ENCODE assay signal across 21 mouse cellular contexts in the genomic region with DNA sequence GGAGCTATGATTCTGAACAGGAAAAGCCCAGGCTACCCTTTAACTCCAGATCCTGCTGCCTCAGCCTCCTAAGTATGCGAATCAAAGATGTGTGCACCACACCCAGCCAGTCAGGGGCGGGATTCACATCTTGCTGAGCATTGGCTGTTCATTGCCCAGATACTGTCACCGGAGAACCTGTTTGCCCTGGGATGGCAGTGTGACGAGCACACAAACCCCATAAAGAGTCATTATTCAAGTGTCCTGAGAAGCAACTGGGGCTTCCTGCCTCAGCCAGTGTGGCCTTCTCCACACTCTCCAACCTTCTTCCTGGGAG. TPM values are rescaled to one million over a fixed set of nuclear protein-coding genes. Genes with fewer than 3 reads are reported as not detected.
A peak's percentile ranks its signal among the peaks of the same experiment; 100 is the strongest.
DNase-seq lines count a peak whose midpoint lies in the region; ATAC-seq and TF ChIP-seq lines count a peak whose summit lies in the region.
"Had no signal": no experiment of that assay in that cellular context is flagged by ENCODE, and none has a peak within 500 bp of the region (broad histone marks: within the 10 kb centered on the region; RNA-seq: fewer than 3 reads in every experiment).

No protein-coding gene starts in this region.

- ATAC-seq in forebrain, embryonic 16.5 days: no peak
- ATAC-seq in forebrain, embryonic 12.5 days (ENCODE audit: low FRiP score): no peak
- ATAC-seq in hindbrain, postnatal 0 days: no peak
- ATAC-seq in midbrain, embryonic 13.5 days: no peak
- no peak for ATAC-seq in midbrain, postnatal 0 days (ENCODE audit: low FRiP score)
- no peak for ATAC-seq in limb, embryonic 13.5 days (ENCODE audit: low FRiP score, low read depth)
- ATAC-seq: inflammation-experienced regulatory T-cells, adult 6 months had no signal

- no peak for DNase-seq in hindbrain, embryonic 10.5 days (ENCODE audit: low spot score)
- no peak for DNase-seq in hindbrain, postnatal 0 days (ENCODE audit: low spot score)
- DNase-seq in midbrain, postnatal 0 days (ENCODE audit: low spot score): no peak
- no peak for DNase-seq in layer of hippocampus, adult 11-12 months (ENCODE audit: low spot score)
- DNase-seq: B cell, adult 2 months; cerebellum, adult 11 months; gastrocnemius, postnatal 36 days; kidney, postnatal 4 days; right cerebral cortex, adult 18-20 months; spleen, adult 18-20 months had no signal

- H3K27me3 ChIP-seq in forebrain, embryonic 16.5 days (replicated peaks; ENCODE audit: control insufficient read depth, insufficient read depth, low read length): no peaks in the 10 kb centered on the region
- H3K27me3 ChIP-seq in forebrain, embryonic 12.5 days: 0 out of 2 replicates have a peak, but pooled peaks cover 9% of the 10 kb centered on the region
- peaks cover 3% of the 10 kb centered on the region; the same call in 1 of the 2 replicates for H3K27me3 ChIP-seq in hindbrain, embryonic 10.5 days (ENCODE audit: insufficient read depth, poor library complexity, severe bottlenecking)
- no peaks in the 10 kb centered on the region for H3K27me3 ChIP-seq in hindbrain, postnatal 0 days (ENCODE audit: insufficient read depth, low read length)
- H3K27me3 ChIP-seq in midbrain, embryonic 13.5 days: no peaks in the 10 kb centered on the region
- no peaks in the 10 kb centered on the region for H3K27me3 ChIP-seq in midbrain, postnatal 0 days (ENCODE audit: insufficient read depth, low read length)
- H3K27me3 ChIP-seq in limb, embryonic 13.5 days: no peaks in the 10 kb centered on the region; the same call in 1 of the 2 replicates

- WGBS in forebrain, embryonic 16.5 days: 55% methylated on average over 4 of the region's 4 CpGs
- whole genome bisulfite sequencing in forebrain, embryonic 12.5 days: 70% methylated on average over 4 of the region's 4 CpGs
- WGBS in hindbrain, embryonic 10.5 days: 55% methylated on average over 4 of the region's 4 CpGs
- 54% methylated on average over 4 of the region's 4 CpGs for WGBS in hindbrain, postnatal 0 days
- WGBS in midbrain, embryonic 13.5 days: 71% methylated on average over 4 of the region's 4 CpGs
- 71% methylated on average over 4 of the region's 4 CpGs for WGBS in midbrain, postnatal 0 days
- 49% methylated on average over 4 of the region's 4 CpGs for WGBS in limb, embryonic 13.5 days

- H3K4me2 ChIP-seq in forebrain, embryonic 16.5 days (ENCODE audit: low read length): no peak overlapping the region
- H3K4me2 ChIP-seq in forebrain, embryonic 12.5 days: no peak overlapping the region
- H3K4me2 ChIP-seq in hindbrain, postnatal 0 days (ENCODE audit: low read depth, low read length): no peak overlapping the region
- 0 out of 2 replicates have a peak overlapping the region, but pooled peaks have one; percentile 5 for H3K4me2 ChIP-seq in midbrain, embryonic 13.5 days (replicated peaks)
- no peak overlapping the region for H3K4me2 ChIP-seq in midbrain, postnatal 0 days (ENCODE audit: low read depth, low read length, poor library complexity, severe bottlenecking)
- peak overlapping the region; percentile 17 for H3K4me2 ChIP-seq in limb, embryonic 13.5 days (replicated peaks)
- H3K4me2 ChIP-seq: liver, embryonic 15.5 days had no signal

- no peaks in the 10 kb centered on the region for H3K9me3 ChIP-seq in forebrain, embryonic 16.5 days (ENCODE audit: control insufficient read depth, low read length)
- 0 out of 2 replicates have a peak, but pooled peaks cover 4% of the 10 kb centered on the region for H3K9me3 ChIP-seq in forebrain, embryonic 12.5 days
- peaks cover 5% of the 10 kb centered on the region; the same call in 1 of the 2 replicates for H3K9me3 ChIP-seq in hindbrain, embryonic 10.5 days
- H3K9me3 ChIP-seq in hindbrain, postnatal 0 days (ENCODE audit: low read length): no peaks in the 10 kb centered on the region
- no peaks in the 10 kb centered on the region for H3K9me3 ChIP-seq in midbrain, embryonic 13.5 days
- no peaks in the 10 kb centered on the region for H3K9me3 ChIP-seq in midbrain, postnatal 0 days (ENCODE audit: low read length)
- H3K9me3 ChIP-seq in limb, embryonic 13.5 days: no peaks in the 10 kb centered on the region
- H3K9me3 ChIP-seq: liver, embryonic 15.5 days had no signal

- H3K4me3 ChIP-seq in forebrain, embryonic 16.5 days (replicated peaks; ENCODE audit: low read length): no peak overlapping the region
- no peak overlapping the region for H3K4me3 ChIP-seq in forebrain, embryonic 12.5 days (replicated peaks)
- 0 out of 2 replicates have a peak overlapping the region, but pooled peaks have one; percentile 20 for H3K4me3 ChIP-seq in hindbrain, embryonic 10.5 days
- no peak overlapping the region for H3K4me3 ChIP-seq in hindbrain, postnatal 0 days (ENCODE audit: low read length)
- no peak overlapping the region for H3K4me3 ChIP-seq in midbrain, embryonic 13.5 days (replicated peaks)
- no peak overlapping the region for H3K4me3 ChIP-seq in midbrain, postnatal 0 days (ENCODE audit: low read depth, low read length)
- H3K4me3 ChIP-seq in limb, embryonic 13.5 days: no peak overlapping the region
- H3K4me3 ChIP-seq: liver, embryonic 15.5 days had no signal

- H3K9ac ChIP-seq in forebrain, embryonic 16.5 days (replicated peaks; ENCODE audit: low read depth, low read length): 0 out of 2 replicates have a peak overlapping the region, but pooled peaks have one; percentile 17
- no peak overlapping the region for H3K9ac ChIP-seq in forebrain, embryonic 12.5 days
- no peak overlapping the region for H3K9ac ChIP-seq in hindbrain, postnatal 0 days (replicated peaks; ENCODE audit: low read length)
- no peak overlapping the region for H3K9ac ChIP-seq in midbrain, embryonic 13.5 days (replicated peaks)
- H3K9ac ChIP-seq in midbrain, postnatal 0 days (replicated peaks; ENCODE audit: low read length, poor library complexity, severe bottlenecking): no peak overlapping the region
- H3K9ac ChIP-seq in limb, embryonic 13.5 days: no peak overlapping the region
- H3K9ac ChIP-seq: liver, embryonic 15.5 days had no signal

- H3K27ac ChIP-seq in forebrain, embryonic 16.5 days (ENCODE audit: low read length): no peak overlapping the region
- H3K27ac ChIP-seq in forebrain, embryonic 12.5 days: no peak overlapping the region
- no peak overlapping the region; the same call in 1 of the 2 replicates for H3K27ac ChIP-seq in hindbrain, embryonic 10.5 days
- H3K27ac ChIP-seq in hindbrain, postnatal 0 days: no peak overlapping the region
- H3K27ac ChIP-seq in midbrain, embryonic 13.5 days: no peak overlapping the region
- no peak overlapping the region for H3K27ac ChIP-seq in midbrain, postnatal 0 days (ENCODE audit: low read depth, low read length)
- no peak overlapping the region for H3K27ac ChIP-seq in limb, embryonic 13.5 days
- H3K27ac ChIP-seq: liver, embryonic 15.5 days; macrophage; stomach, postnatal 0 days had no signal

- H3K4me1 ChIP-seq in forebrain, embryonic 16.5 days (replicated peaks; ENCODE audit: control insufficient read depth, insufficient read depth, low read length): no peaks in the 10 kb centered on the region
- no peaks in the 10 kb centered on the region for H3K4me1 ChIP-seq in forebrain, embryonic 12.5 days
- H3K4me1 ChIP-seq in hindbrain, embryonic 10.5 days (replicated peaks): peaks cover 12% of the 10 kb centered on the region
- H3K4me1 ChIP-seq in hindbrain, postnatal 0 days (ENCODE audit: insufficient read depth, low read length): no peaks in the 10 kb centered on the region
- H3K4me1 ChIP-seq in midbrain, embryonic 13.5 days (replicated peaks): 0 out of 2 replicates have a peak, but pooled peaks cover 3% of the 10 kb centered on the region
- no peaks in the 10 kb centered on the region for H3K4me1 ChIP-seq in midbrain, postnatal 0 days (ENCODE audit: insufficient read depth, low read length)
- H3K4me1 ChIP-seq in limb, embryonic 13.5 days: no peaks in the 10 kb centered on the region

- no peaks in the 10 kb centered on the region for H3K36me3 ChIP-seq in forebrain, embryonic 16.5 days (ENCODE audit: control insufficient read depth, insufficient read depth)
- no peaks in the 10 kb centered on the region for H3K36me3 ChIP-seq in forebrain, embryonic 12.5 days (replicated peaks)
- no peaks in the 10 kb centered on the region for H3K36me3 ChIP-seq in hindbrain, embryonic 10.5 days
- H3K36me3 ChIP-seq in hindbrain, postnatal 0 days (ENCODE audit: insufficient read depth, low read length): no peaks in the 10 kb centered on the region
- H3K36me3 ChIP-seq in midbrain, embryonic 13.5 days: no peaks in the 10 kb centered on the region
- H3K36me3 ChIP-seq in midbrain, postnatal 0 days (ENCODE audit: insufficient read depth, low read length): no peaks in the 10 kb centered on the region
- H3K36me3 ChIP-seq in limb, embryonic 13.5 days: no peaks in the 10 kb centered on the region
- H3K36me3 ChIP-seq: liver, embryonic 15.5 days had no signal

- no peak for TF ChIP-seq CTCF in hindbrain, postnatal 0 days (IDR thresholded peaks at IDR 0.05; ENCODE audit: low read depth)
- no peak for TF ChIP-seq CTCF in midbrain, postnatal 0 days (IDR thresholded peaks at IDR 0.05)

RNA-seq across cellular contexts. Expression of gene Myl2, which starts 11.1 kb away (rescaled TPM):
- polyA plus RNA-seq in forebrain, embryonic 16.5 days (2015; fragmentation: Nextera tagmentation; extraction: Ambion mirVana): 0.44 and 1.0 TPM in 2 replicates
- polyA plus RNA-seq in forebrain, embryonic 12.5 days (2016; fragmentation: Nextera tagmentation; extraction: Ambion mirVana): 1.5 and 2.5 TPM in 2 replicates
- 0.59 and 1.4 TPM in 2 replicates for polyA plus RNA-seq in hindbrain, embryonic 10.5 days (2016; fragmentation: Nextera tagmentation; extraction: Ambion mirVana)
- total RNA-seq in hindbrain, postnatal 0 days (2014; rRNA removed): not detected in 2 replicates
- polyA plus RNA-seq in hindbrain, postnatal 0 days (2015; fragmentation: Nextera tagmentation; extraction: Ambion mirVana): 2.4 and 3.0 TPM in 2 replicates
- polyA plus RNA-seq in midbrain, embryonic 13.5 days (2015; fragmentation: Nextera tagmentation; extraction: Ambion mirVana): 0.93 and 1.6 TPM in 2 replicates
- 0.55 and 0.99 TPM in 2 replicates for total RNA-seq in midbrain, postnatal 0 days (2014; rRNA removed)
- 4.4 and 4.6 TPM in 2 replicates for polyA plus RNA-seq in midbrain, postnatal 0 days (2015; fragmentation: Nextera tagmentation; extraction: Ambion mirVana)
- polyA plus RNA-seq in limb, embryonic 13.5 days (2015; fragmentation: Nextera tagmentation; extraction: Ambion mirVana): 0.61 and 1.0 TPM in 2 replicates
- total RNA-seq: monocyte, adult 5-6 weeks had no signal
- polyA plus RNA-seq: macrophage; urinary bladder, adult 2 months had no signal

RNA-seq across cellular contexts. Expression of gene Ccdc63, which starts 28.7 kb away (rescaled TPM):
- not detected in 2 replicates for polyA plus RNA-seq in forebrain, embryonic 16.5 days (2015; fragmentation: Nextera tagmentation; extraction: Ambion mirVana)
- polyA plus RNA-seq in forebrain, embryonic 12.5 days (2016; fragmentation: Nextera tagmentation; extraction: Ambion mirVana): not detected in 2 replicates
- 0.12 TPM in 1 of 2 replicates, not detected in the other for polyA plus RNA-seq in hindbrain, embryonic 10.5 days (2016; fragmentation: Nextera tagmentation; extraction: Ambion mirVana)
- total RNA-seq in hindbrain, postnatal 0 days (2014; rRNA removed): 0.04 and 0.16 TPM in 2 replicates
- polyA plus RNA-seq in hindbrain, postnatal 0 days (2015; fragmentation: Nextera tagmentation; extraction: Ambion mirVana): 0.23 TPM in 1 of 2 replicates, not detected in the other
- not detected in 2 replicates for polyA plus RNA-seq in midbrain, embryonic 13.5 days (2015; fragmentation: Nextera tagmentation; extraction: Ambion mirVana)
- 0.52 TPM in 1 of 2 replicates, not detected in the other for total RNA-seq in midbrain, postnatal 0 days (2014; rRNA removed)
- not detected in 2 replicates for polyA plus RNA-seq in midbrain, postnatal 0 days (2015; fragmentation: Nextera tagmentation; extraction: Ambion mirVana)
- 0.14 TPM in 1 of 2 replicates, not detected in the other for polyA plus RNA-seq in limb, embryonic 13.5 days (2015; fragmentation: Nextera tagmentation; extraction: Ambion mirVana)
- total RNA-seq: gastrocnemius, postnatal 36 days had no signal
- polyA plus RNA-seq: limb, embryonic 11.5 days had no signal

RNA-seq across cellular contexts. Expression of gene Ppp1cc, which starts 46.2 kb away (rescaled TPM):
- polyA plus RNA-seq in forebrain, embryonic 16.5 days (2015; fragmentation: Nextera tagmentation; extraction: Ambion mirVana): 252 and 264 TPM in 2 replicates
- 324 and 337 TPM in 2 replicates for polyA plus RNA-seq in forebrain, embryonic 12.5 days (2016; fragmentation: Nextera tagmentation; extraction: Ambion mirVana)
- 311 and 319 TPM in 2 replicates for polyA plus RNA-seq in hindbrain, embryonic 10.5 days (2016; fragmentation: Nextera tagmentation; extraction: Ambion mirVana)
- total RNA-seq in hindbrain, postnatal 0 days (2014; rRNA removed): 205 and 207 TPM in 2 replicates
- 177 and 184 TPM in 2 replicates for polyA plus RNA-seq in hindbrain, postnatal 0 days (2015; fragmentation: Nextera tagmentation; extraction: Ambion mirVana)
- polyA plus RNA-seq in midbrain, embryonic 13.5 days (2015; fragmentation: Nextera tagmentation; extraction: Ambion mirVana): 235 and 262 TPM in 2 replicates
- total RNA-seq in midbrain, postnatal 0 days (2014; rRNA removed): 206 and 221 TPM in 2 replicates
- 154 and 164 TPM in 2 replicates for polyA plus RNA-seq in midbrain, postnatal 0 days (2015; fragmentation: Nextera tagmentation; extraction: Ambion mirVana)
- 231 and 235 TPM in 2 replicates for polyA plus RNA-seq in limb, embryonic 13.5 days (2015; fragmentation: Nextera tagmentation; extraction: Ambion mirVana)

Comparison
In these comparisons a context has a peak if more than half of its experiments do, and no peak if none do; other contexts are left out.
1. H3K4me2 ChIP-seq: peak in midbrain, embryonic 13.5 days (single experiment) and limb, embryonic 13.5 days (single experiment); none in forebrain, embryonic 16.5 days (single experiment), forebrain, embryonic 12.5 days (single experiment), hindbrain, postnatal 0 days (single experiment) and midbrain, postnatal 0 days (single experiment).